Mouse (Mus musculus) embryo, embryonic 10 days (tissue): Measurements from ENCODE around the gene Higd1c.
"Not testable (repeated sequence)": the region's sequence is repeated elsewhere in the genome, so short reads cannot be mapped to it uniquely, and the experiment has no call there.

Experiments
- DNase-seq: peaks from one replicate; pipeline ENCODE4 v3.0.0-alpha.2; 2015; ENCODE audit warnings: low spot score

The Higd1c gene

DNA sequence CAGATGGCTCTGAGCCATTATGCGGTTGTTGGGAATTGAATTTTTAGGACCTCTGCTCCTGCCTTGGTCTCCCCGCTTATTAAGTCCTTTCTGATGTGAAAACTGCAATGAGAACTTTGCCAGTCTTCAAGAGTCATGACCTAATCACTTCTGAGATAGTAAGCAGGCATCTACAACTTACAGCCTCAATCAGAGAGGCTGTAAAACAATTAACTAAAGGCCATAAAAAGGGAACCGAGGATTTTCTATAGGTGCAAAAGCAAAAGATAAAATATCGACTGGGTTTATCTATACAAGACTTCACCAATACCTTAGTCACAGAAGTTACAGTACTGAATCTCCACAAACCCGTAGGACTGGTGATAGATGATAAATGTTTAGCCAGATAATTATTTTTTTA is 8.5 kb upstream of the Higd1c start:
- DNase-seq = no peak

DNA sequence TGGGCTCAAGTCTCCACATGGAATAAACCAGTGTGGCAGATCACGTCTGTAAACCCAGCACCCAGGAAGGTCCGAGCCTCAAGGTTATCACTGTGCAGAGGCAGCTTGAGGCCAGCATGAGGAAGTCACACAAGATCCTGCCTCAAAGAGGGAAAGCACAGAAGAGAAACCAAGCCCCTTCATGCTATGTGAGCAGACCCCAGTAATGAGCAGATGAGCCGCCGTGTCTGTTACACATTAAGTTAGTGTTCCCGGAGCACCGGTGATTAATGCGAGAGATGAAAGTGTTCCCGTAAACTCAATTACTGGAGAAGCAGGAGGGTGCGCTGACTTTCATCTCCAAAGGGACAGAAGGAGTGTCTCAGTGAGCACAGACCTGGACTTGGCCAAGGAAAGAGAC is 1.6 kb downstream of the Higd1c start:
- not testable (repeated sequence) for DNase-seq

GRCm38 (mm10) chr15:100367119-100367518 is 2.8 kb downstream of the Higd1c start:
- DNase-seq = no peak

- peak; percentile 70 for DNase-seq
Measured at GRCm38 (mm10) chr15:100375066-100375465, 10.7 kb downstream of the Higd1c start.

DNA sequence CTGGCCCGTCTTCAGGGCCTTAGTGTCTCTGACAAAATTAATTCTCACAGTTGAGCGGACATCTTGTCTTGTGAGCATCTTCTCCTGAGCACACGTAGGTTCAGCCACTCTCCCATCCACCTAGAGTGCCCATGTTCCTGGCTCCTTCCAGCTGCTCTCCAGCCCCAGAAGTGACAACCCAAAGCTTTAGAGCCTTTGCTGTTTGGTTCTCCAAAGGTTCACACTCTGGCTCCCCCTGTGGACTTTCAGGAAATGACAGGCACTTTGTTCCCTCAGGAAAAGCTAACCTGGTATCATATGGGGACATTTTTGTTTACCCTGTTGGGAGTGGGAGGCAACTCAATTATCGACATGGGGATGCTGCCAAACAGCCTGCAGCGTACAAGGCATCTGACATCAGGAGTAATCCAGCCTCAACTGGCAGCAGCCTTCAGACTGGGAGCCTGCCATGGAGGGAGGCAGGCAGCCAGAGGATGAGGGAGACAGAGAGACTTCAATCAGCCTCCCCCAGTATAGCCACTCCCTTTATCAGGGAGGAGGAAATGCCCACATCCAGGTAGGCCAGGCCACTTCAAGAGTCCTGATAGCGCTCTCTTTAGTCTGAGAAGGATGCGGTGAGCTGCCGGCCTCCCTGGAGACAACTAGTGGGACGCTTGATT is 13.6 kb downstream of the Higd1c start:
- not testable (repeated sequence) for DNase-seq

DNA sequence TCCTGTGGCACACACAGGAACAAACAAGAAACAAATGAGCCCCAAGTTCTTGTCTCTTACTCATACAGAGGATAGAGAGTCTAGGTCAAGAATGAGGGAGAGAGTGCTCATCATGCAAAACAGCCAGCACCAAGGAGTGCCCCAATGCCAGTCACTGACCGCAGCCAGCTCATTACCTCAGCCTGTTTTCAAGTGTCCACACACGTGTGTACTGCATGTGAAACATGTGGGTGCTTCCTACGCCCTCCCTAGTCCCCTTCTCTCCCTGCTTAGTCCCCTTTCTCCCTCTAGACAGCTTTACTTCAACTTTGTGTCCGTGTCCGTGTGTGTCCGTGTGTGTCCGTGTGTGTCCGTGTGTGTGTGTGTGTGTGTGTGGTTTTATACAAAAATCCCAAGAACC is 15.3 kb downstream of the Higd1c start:
- no peak for DNase-seq

- no peak for DNase-seq
Measured at GRCm38 (mm10) chr15:100380104-100380503, 15.8 kb downstream of the Higd1c start.

DNA sequence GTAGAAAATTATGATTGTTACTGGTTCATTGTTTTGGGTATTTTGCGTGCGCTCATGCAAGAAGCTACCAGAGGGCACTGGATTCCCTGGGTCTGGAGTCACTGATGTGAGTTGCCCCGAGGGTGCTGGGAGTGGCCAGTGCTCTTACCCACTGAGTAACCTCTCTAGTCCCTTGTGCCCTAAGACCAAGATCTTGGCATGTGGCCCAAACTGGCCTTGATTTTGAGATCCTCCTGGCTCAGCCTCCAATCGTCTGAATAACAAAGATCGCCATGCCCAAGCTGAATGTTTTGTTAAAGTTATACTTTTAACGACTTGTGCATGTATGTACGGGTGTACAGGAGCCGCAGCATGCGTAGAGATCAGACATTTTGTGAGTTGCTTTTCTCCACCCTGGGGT is 21.4 kb downstream of the Higd1c start:
- no peak for DNase-seq

DNA sequence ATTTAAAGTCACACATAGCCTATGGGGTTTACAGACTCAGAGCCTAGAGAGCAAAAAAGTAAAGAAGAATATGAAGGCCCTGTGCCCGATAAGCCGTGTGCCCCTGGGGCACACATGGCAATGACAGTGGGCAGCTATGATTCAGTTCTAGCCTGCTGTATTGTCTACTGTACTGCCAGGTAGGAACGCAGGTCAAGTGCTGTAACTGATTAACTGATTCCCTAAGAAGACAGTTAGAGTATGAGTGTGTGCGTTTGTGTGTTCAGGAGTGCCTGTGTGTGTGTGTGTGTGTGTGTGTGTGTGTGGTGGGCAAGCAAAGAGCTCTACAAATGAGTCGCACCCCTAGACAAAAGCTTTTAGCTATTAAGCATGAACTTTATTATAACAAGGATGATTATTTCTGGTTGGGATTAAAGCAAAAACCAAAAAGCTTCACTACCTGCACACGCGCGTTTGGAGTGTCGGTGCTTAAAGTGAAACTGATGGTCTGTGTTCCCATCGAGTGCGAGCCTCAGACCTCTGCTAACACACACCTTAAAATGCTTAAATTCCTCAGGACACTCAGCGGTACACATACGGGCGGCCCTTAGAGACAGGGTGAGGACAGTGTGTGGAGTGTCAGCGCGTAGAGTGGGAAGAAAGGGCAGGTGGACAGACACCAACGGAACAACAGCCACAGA is 23.3 kb downstream of the Higd1c start:
- DNase-seq = no peak

- no peak for DNase-seq
Measured at GRCm38 (mm10) chr15:100388224-100388835, 24.0 kb downstream of the Higd1c start.

DNA sequence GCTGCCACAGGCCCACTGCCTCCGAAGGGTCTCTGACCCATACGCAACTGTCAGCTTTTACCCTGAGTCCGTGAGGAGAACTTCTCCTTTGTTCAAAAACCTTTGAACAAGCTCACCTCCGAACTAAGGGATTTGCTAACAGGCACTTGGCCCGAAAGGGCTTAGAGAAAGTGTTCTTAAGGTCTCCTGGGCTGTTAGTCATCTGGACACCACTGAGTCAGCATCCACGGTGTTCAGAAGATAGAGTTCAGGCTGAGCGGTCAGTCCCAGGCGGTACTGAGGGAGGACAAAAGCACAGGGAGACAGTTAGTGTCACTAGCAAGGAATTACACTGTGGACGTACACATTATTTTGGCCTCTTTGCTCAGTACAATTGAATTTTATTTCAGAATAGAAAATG is 24.5 kb downstream of the Higd1c start:
- DNase-seq = no peak

DNA sequence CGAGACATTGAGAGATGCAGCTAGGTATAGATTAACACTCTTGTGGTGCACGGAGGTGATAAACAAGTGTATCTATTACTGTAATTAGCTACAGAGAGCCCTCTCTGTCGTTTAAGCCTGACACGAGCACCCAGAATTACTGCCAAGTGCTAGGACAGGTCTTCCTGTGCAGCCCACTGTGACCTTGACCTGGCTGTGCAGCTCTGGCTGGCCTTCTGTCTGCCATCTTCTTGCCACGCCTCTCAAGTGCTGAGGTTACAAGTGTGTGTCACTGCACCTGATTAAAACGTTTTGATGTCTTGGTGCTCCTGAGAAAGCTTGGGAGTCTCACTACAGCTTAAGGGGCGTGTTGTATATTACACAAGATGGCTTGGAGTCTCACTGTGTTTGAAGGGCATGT is 26.7 kb downstream of the Higd1c start:
- no peak for DNase-seq

DNA sequence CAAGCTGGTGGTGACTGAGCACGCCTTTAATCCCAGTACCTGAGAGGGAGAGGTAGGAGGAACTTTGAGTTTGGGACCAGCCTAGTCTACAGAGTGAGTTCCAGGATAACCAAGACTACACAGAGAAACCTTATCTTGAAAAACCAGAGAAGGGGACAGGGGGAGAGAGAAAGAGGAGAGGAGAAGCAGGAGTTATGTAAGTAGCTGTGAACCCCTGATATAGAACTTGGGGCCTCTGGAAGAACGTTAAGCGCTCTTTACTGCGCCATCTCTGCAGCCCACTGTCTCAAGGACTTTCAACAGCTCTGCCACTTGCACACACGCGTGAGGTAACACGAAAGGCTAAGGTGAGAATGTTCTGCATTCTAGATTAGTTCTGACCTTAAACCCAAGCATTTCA is 27.3 kb downstream of the Higd1c start:
- no peak for DNase-seq

- no peak for DNase-seq
Measured at GRCm38 (mm10) chr15:100393016-100393415, 28.7 kb downstream of the Higd1c start.

DNA sequence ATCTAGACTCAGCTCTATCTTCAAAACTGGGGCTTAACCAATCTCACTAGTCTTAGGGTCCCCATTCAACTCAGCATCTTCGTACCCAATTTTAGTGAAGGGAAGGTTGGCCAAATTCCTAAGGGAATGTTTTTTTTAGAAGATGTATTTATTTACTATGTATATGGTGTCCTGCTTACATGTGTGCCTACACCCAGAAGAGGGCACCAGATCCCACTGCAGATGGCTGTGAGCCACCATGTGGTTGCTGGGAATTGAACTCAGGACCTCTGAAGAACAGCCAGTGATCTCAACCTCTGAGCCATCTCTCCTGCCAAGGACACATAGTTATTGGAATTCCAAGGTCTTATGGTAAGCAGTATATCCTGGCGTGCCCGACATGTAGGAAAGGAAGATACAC is 31.2 kb downstream of the Higd1c start:
- no peak for DNase-seq

- no peak for DNase-seq
Measured at GRCm38 (mm10) chr15:100400592-100401250, 36.4 kb downstream of the Higd1c start.

- no peak for DNase-seq
Measured at GRCm38 (mm10) chr15:100401811-100402210, 37.5 kb downstream of the Higd1c start.

DNA sequence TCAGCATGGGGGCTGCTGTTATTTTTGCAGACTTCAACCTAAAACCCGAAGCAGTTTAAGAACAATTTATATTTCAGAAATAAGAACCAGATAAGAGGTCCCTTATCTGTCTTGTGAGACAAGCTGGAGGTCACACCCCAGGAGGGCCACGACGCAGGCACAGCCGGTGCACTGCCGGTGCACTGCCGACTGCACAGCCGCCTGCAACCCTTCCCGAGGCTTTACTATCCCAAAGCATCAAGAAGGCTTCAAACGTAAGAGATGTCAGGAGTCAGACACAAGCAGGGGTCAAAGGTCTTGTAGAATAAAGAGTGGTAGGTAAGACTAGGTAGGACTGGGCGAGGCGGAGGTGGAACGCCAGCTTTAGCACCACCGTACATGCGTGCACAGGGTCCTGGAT is 38.0 kb downstream of the Higd1c start:
- no peak for DNase-seq

DNA sequence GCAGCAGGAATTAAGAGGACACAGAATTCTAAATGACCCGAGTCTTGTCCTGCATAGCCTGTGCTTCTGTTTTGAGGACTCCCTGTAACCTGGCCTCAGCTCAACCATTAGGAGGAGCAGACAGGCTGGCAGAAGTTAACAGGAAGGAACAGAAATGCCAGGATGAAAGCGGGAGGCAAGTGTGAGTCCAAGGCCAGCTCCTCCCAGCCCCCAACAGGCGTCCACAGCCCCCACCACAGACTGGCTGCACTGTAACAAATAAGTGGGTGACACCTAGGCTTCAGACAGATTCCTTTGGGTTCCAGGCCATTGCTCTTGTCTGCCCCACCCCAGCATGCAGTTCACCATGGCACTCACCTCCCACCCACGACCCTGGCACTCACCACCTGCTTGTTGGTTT is 38.5 kb downstream of the Higd1c start:
- no peak for DNase-seq

DNA sequence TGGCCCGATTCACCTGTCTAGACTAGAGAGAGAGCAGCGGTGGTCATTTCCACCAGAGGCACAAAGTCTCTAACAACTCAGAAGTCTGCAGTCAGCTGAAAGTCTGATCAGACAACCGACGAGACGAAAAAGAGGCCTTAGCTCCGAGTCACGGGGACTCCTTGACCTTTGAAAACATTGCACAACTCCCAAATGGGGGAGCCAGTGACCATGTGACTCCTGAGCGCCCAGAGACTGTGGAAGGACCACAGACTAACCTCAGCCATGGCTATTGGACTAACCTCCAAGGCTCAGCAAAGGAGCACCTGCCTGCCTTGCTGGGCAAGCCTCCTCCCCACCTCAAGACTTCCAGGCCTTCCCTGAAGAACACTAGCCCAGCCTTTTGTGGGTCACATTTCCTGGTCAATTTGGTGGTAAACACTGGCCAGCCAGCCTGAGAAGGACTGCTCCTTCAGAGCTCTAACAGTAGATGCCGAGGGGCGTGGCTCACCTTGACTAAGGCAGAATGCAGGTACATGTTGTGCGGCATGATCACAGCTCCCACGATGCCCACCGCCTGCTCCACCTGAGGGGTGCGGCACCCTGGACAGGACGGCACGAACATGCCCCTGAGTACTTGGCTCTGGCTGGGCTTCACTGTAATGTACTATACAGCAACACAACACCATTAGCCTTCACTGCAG is 39.1 kb downstream of the Higd1c start:
- DNase-seq = no peak

GRCm38 (mm10) chr15:100406088-100406487 is 41.7 kb downstream of the Higd1c start:
- no peak for DNase-seq

DNA sequence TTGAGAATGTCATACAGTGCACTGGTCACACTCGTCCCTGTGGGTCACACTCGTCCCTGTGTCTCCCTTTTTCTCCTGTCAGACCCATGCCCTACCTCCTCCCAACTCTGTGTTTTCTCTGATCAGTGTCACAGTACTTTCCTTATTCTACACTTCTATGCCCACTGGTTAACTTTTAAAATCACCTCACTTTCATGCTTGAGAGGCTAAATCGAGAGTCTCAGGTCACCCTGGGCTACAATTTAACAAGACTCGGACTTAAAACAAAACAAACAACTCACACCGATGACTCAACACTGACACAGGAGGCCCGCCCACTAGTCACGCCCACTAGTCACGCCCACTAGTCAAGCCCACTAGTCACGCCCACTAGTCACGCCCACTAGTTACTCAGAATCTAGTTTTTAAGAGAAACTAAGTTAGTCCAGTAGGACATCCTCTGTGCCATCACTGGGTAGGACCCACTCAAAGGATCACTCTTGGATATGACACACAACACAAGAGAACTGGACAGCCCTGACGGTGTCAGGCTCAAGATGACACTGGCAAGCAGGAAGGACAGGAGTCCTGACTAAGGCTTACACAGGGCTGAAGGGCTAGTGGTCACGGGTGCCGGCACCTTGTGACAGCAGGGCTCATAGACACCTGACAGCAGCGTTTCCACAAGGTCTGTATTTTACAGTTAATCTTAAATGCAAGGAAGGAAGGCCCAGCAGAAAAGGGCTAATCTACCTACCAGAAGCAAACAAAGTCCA is 46.8 kb downstream of the Higd1c start:
- DNase-seq = peak; percentile 45
